Mouse (Mus musculus): ENCODE data around the gene Ankrd1. TPM values are rescaled to one million over a fixed set of nuclear protein-coding genes. Genes with fewer than 3 reads are reported as not detected.
A peak's percentile ranks its signal among the peaks of the same experiment; 100 is the strongest.

Ankrd1 gene
- total and polyA plus RNA-seq, 3 experiments: 383 to 550 (median 466) TPM

DNA sequence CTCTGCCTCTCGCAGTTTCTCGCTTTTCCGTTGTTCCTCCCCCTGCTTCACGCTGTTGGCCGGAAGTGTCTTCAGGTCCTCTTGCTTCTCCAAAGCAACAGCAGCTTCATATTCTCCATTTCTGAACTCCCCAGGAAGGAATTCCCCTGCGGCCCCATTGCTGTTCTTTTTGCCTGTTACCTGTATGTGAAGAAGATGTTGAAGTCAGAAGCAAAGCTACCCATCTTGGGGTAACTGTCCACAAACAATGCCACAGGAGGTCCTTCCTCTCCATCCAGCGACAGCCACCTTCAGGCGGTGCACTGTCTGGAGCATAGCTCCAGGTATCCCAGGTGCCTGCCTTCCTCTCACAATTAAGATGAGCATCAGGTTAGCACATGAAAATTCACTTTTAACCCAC is 680 bp downstream of the Ankrd1 start:
- H3K36me3 ChIP-seq (ENCODE audit: control insufficient read depth, insufficient read depth, low read length): peaks cover 9% of the 10 kb centered on the region
- H3K27me3 ChIP-seq (ENCODE audit: control insufficient read depth, insufficient read depth, low read length): no peaks in the 10 kb centered on the region
- peak overlapping the region; percentile 71 for H3K9ac ChIP-seq (ENCODE audit: low read depth, low read length)
- 0 out of 2 replicates have a peak, but pooled peaks cover 1% of the 10 kb centered on the region for H3K4me1 ChIP-seq (ENCODE audit: control insufficient read depth, insufficient read depth, low read length)
- peak overlapping the region; percentile 79 for H3K27ac ChIP-seq
- intact Hi-C loops (cut with DNase I): loop anchor here (2.0 to 10.0 kb wide), 2 partner anchors 50 to 226 kb away; partner anchors contain the start of gene Pcgf5
- TF ChIP-seq POLR2A (IDR thresholded peaks at IDR 0.05; ENCODE audit: insufficient read depth, low read depth, low read length) (peak; percentile 19), EP300 (IDR thresholded peaks at IDR 0.05; ENCODE audit: insufficient read depth, low read depth, low read length) (no peak; the same call in 1 of the 2 replicates)
- H3K4me3 ChIP-seq: peak overlapping the region; percentile 22
- H3K79me2 ChIP-seq (replicated peaks; ENCODE audit: control insufficient read depth, insufficient read depth, low read length): no peaks in the 10 kb centered on the region
- DNase-seq: no peak
- 55% methylated on average over 8 of the region's 8 CpGs for WGBS

GRCm38 (mm10) chr19:36116185-36116584 is 3.7 kb downstream of the Ankrd1 start:
- Histone ChIP-seq H3K9ac (ENCODE audit: low read depth, low read length) (peak overlapping the region; percentile 51), H3K4me1 (ENCODE audit: control insufficient read depth, insufficient read depth, low read length) (0 out of 2 replicates have a peak, but pooled peaks cover 1% of the 10 kb centered on the region), H3K36me3 (ENCODE audit: control insufficient read depth, insufficient read depth, low read length) (peaks cover 10% of the 10 kb centered on the region), H3K27ac (peak overlapping the region; percentile 48), H3K79me2 (replicated peaks; ENCODE audit: control insufficient read depth, insufficient read depth, low read length) (no peaks in the 10 kb centered on the region), H3K4me3 (no peak overlapping the region), H3K27me3 (ENCODE audit: control insufficient read depth, insufficient read depth, low read length) (no peaks in the 10 kb centered on the region)
- DNase-seq: peak in 1 of 2 experiments; percentile 11
- intact Hi-C loops (cut with DNase I): loop anchor here (10.0 kb wide), 1 partner anchor 229 kb away; the partner anchor contains the start of gene Pcgf5
- no peak for TF ChIP-seq EP300 (IDR thresholded peaks at IDR 0.05; ENCODE audit: insufficient read depth, low read depth, low read length)
- TF ChIP-seq CTCF (IDR thresholded peaks at IDR 0.05): no peak
- peak; percentile 42; the same call in 1 of the 2 replicates for TF ChIP-seq POLR2A (IDR thresholded peaks at IDR 0.05; ENCODE audit: insufficient read depth, low read depth, low read length)
- WGBS: 34% methylated on average over 4 of the region's 4 CpGs

DNA sequence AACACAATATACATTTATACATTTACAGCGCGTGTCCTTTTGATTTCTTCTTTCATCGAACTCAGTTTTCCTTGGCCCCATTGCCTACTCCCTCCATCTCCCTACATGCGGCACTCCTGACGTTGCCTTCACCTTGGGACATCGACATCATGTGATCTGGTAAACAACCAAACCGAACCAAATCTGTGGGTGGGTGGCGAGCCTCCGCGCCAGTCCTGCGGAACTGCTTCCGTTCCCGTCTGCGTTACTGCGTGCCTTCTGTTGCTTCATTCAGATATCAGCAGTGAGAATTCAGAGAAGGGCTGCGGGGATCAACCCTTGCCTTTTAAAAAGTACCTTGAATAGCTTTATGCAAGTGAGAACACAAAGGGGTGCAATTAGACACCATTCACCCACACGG is 7.9 kb downstream of the Ankrd1 start:
- no peaks in the 10 kb centered on the region for H3K4me1 ChIP-seq (ENCODE audit: control insufficient read depth, insufficient read depth, low read length)
- no peaks in the 10 kb centered on the region for H3K79me2 ChIP-seq (replicated peaks; ENCODE audit: control insufficient read depth, insufficient read depth, low read length)
- no peak overlapping the region for H3K27ac ChIP-seq
- TF ChIP-seq CTCF (IDR thresholded peaks at IDR 0.05) (no peak), POLR2A (IDR thresholded peaks at IDR 0.05; ENCODE audit: insufficient read depth, low read depth, low read length) (peak; percentile 45; the same call in 1 of the 2 replicates), EP300 (IDR thresholded peaks at IDR 0.05; ENCODE audit: insufficient read depth, low read depth, low read length) (peak; percentile 54; the same call in 1 of the 2 replicates)
- H3K36me3 ChIP-seq (ENCODE audit: control insufficient read depth, insufficient read depth, low read length): peaks cover 10% of the 10 kb centered on the region
- no peak overlapping the region for H3K9ac ChIP-seq (ENCODE audit: low read depth, low read length)
- no peak overlapping the region for H3K4me3 ChIP-seq
- WGBS: 54% methylated on average over 17 of the region's 17 CpGs
- no peaks in the 10 kb centered on the region for H3K27me3 ChIP-seq (ENCODE audit: control insufficient read depth, insufficient read depth, low read length)
- no peak for DNase-seq
- intact Hi-C loops (cut with DNase I): loop anchor here (5.0 to 10.0 kb wide), 3 partner anchors 70 to 233 kb away; partner anchors contain the start of gene Pcgf5

DNA sequence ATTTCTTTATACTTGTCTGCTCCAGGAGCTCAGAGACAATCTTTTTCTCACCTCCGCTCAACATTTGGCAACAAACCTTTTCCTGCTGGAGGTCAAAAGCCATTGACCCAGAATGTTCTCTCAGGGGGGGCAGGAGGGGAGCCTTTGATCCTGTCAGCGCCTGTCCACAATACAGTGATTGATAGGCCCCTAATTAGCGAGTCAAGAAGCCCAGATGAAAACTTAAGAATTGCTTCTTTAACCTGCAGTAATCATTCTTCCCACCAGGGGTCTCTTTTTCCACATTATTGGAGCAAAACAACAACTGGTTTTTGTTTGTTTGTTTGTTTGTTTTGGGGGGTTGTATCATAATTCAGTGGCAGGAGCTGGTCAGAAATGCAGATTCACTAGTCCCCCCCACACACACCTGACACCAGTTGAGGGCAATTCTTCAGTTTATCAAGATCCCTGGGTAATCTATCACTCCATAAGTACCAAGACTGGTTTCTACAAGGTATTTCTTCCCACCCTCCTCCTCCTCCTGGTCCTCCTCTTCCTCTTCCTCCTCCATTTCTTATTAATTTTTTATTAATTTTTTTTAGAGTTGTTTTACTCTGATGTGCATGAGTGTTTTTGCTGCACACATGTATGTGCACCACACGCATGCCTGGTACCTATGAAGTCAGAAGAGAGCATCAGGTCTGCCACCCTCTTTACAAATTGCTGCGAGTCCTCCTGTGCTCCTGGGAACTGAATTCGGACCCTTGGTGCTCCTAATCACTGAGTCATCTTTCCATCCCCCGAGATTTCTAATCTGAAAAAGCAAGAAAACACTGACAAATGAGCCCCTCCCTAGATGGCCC is 8.6 kb downstream of the Ankrd1 start:
- Histone ChIP-seq H3K27ac (no peak overlapping the region), H3K9ac (ENCODE audit: low read depth, low read length) (no peak overlapping the region)
- DNase-seq: no peak

DNA sequence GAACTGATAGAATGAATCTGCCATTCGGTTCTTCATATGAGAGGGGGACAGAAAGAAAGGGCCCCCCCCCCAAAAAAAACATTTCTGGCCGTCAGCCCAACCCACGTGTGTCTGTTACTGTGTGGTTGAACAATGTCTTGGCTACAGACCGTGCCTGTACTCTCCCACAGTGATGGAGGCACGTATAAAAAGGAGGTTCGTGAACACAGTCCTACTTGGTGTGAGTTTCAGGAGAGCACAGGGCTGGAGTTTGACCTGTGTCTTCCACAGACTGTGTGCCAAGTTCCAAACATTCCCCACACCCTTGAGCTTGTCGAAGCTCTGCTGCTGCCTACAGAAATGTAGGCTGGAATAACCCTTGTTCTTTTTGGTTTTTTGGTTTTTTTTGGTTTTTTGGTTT is 9.4 kb downstream of the Ankrd1 start:
- Histone ChIP-seq H3K27ac (no peak overlapping the region), H3K79me2 (replicated peaks; ENCODE audit: control insufficient read depth, insufficient read depth, low read length) (no peaks in the 10 kb centered on the region), H3K9ac (ENCODE audit: low read depth, low read length) (no peak overlapping the region), H3K27me3 (ENCODE audit: control insufficient read depth, insufficient read depth, low read length) (no peaks in the 10 kb centered on the region), H3K4me1 (ENCODE audit: control insufficient read depth, insufficient read depth, low read length) (no peaks in the 10 kb centered on the region), H3K36me3 (ENCODE audit: control insufficient read depth, insufficient read depth, low read length) (peaks cover 5% of the 10 kb centered on the region), H3K4me3 (no peak overlapping the region)
- TF ChIP-seq CTCF (IDR thresholded peaks at IDR 0.05) (no peak), POLR2A (IDR thresholded peaks at IDR 0.05; ENCODE audit: insufficient read depth, low read depth, low read length) (peak; percentile 60), EP300 (IDR thresholded peaks at IDR 0.05; ENCODE audit: insufficient read depth, low read depth, low read length) (peak; percentile 63; the same call in 1 of the 2 replicates)
- no peak for DNase-seq
- intact Hi-C loops (cut with DNase I): loop anchor here (5.0 to 10.0 kb wide), 3 partner anchors 72 to 234 kb away; partner anchors contain the start of gene Pcgf5
- 33% methylated on average over 7 of the region's 7 CpGs for WGBS

More for the DNA sequence above, 8.6 kb downstream of the Ankrd1 start:
- Histone ChIP-seq H3K4me3 (no peak overlapping the region), H3K79me2 (replicated peaks; ENCODE audit: control insufficient read depth, insufficient read depth, low read length) (no peaks in the 10 kb centered on the region), H3K4me1 (ENCODE audit: control insufficient read depth, insufficient read depth, low read length) (no peaks in the 10 kb centered on the region), H3K36me3 (ENCODE audit: control insufficient read depth, insufficient read depth, low read length) (peaks cover 8% of the 10 kb centered on the region), H3K27me3 (ENCODE audit: control insufficient read depth, insufficient read depth, low read length) (no peaks in the 10 kb centered on the region)
- TF ChIP-seq POLR2A (IDR thresholded peaks at IDR 0.05; ENCODE audit: insufficient read depth, low read depth, low read length) (no peak), CTCF (IDR thresholded peaks at IDR 0.05) (peak; percentile 75), EP300 (IDR thresholded peaks at IDR 0.05; ENCODE audit: insufficient read depth, low read depth, low read length) (0 out of 2 replicates have a peak, but pooled peaks have one; percentile 26)
- intact Hi-C loops (cut with DNase I): loop anchor here (1.0 to 10.0 kb wide), 4 partner anchors 71 to 329 kb away; partner anchors contain the start of gene Pcgf5
- 29% methylated on average over 7 of the region's 7 CpGs for WGBS

Data from heart, adult 2 months (tissue).